ENCODE assay signal across 9 mouse cellular contexts in the genomic region with DNA sequence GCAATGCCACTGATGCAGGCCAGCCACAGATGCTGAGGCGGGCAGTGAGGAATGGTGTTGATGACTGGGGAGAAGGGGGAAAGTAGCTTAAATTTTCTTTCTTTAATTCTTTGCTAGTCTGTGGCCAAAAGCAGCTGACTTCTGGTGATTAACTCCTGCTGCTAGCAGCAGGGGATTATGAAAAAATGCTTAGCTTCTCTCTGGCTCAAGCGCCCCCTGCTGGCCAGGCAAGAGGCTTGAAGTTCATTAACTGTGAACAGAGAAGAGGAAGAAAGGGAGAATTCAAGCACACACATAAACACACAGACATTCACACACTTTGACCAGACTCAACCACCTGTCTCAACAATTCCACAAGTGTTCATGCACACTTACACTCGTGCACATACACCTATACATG. TPM values are rescaled to one million over a fixed set of nuclear protein-coding genes. Genes with fewer than 3 reads are reported as not detected.
DNase-seq lines count a peak whose midpoint lies in the region; ATAC-seq and TF ChIP-seq lines count a peak whose summit lies in the region.
"Had no signal": no experiment of that assay in that cellular context is flagged by ENCODE, and none has a peak within 500 bp of the region (broad histone marks: within the 10 kb centered on the region; RNA-seq: fewer than 3 reads in every experiment).

No protein-coding gene starts in this region.

- TF ChIP-seq POLR2A in cortical plate, adult 2 months (IDR thresholded peaks at IDR 0.05; ENCODE audit: extremely low read depth, insufficient read depth, low read length), result no peak

- WGBS in heart, embryonic 11.5 days (ENCODE audit: insufficient replicate concordance), result 38% methylated on average over 3 of the region's 3 CpGs
- WGBS in limb, embryonic 10.5 days, result 44% methylated on average over 3 of the region's 3 CpGs
- WGBS in stomach, postnatal 0 days, result 40% methylated on average over 3 of the region's 3 CpGs

- ATAC-seq in heart, embryonic 11.5 days (replicated peaks; ENCODE audit: insufficient number of reproducible peaks, low FRiP score, low TSS enrichment), result no peak
- no peak for ATAC-seq in stomach, postnatal 0 days (ENCODE audit: low FRiP score, low TSS enrichment)

- H3K4me1 ChIP-seq in heart, embryonic 11.5 days (ENCODE audit: control insufficient read depth, insufficient read depth, low read length), result no peaks in the 10 kb centered on the region
- H3K4me1 ChIP-seq in cortical plate, adult 2 months (ENCODE audit: control insufficient read depth, insufficient read depth, low read length), result no peaks in the 10 kb centered on the region
- no peaks in the 10 kb centered on the region for H3K4me1 ChIP-seq in limb, embryonic 10.5 days
- no peaks in the 10 kb centered on the region for H3K4me1 ChIP-seq in stomach, postnatal 0 days (replicated peaks; ENCODE audit: control insufficient read depth, insufficient read depth)
- H3K4me1 ChIP-seq: lung, embryonic 15.5 days had no signal

- H3K4me2 ChIP-seq in heart, embryonic 11.5 days, result no peak overlapping the region
- no peak overlapping the region for H3K4me2 ChIP-seq in stomach, postnatal 0 days (replicated peaks; ENCODE audit: low read depth)
- H3K4me2 ChIP-seq: lung, embryonic 15.5 days had no signal

- no peak for TF ChIP-seq EP300 in stomach, postnatal 0 days (optimal IDR thresholded peaks at IDR 0.05)

- peak; percentile 63 for TF ChIP-seq CTCF in cortical plate, adult 2 months (IDR thresholded peaks at IDR 0.05; ENCODE audit: extremely low read depth, insufficient read depth, low read length)
- peak; percentile 74 for TF ChIP-seq CTCF in stomach, postnatal 0 days (IDR thresholded peaks at IDR 0.05; ENCODE audit: low read depth)

- no peak overlapping the region for H3K27ac ChIP-seq in heart, embryonic 11.5 days (ENCODE audit: low read depth, low read length)
- no peak overlapping the region for H3K27ac ChIP-seq in cortical plate, adult 2 months (ENCODE audit: insufficient read depth, low read length)
- no peak overlapping the region for H3K27ac ChIP-seq in limb, embryonic 10.5 days
- no peak overlapping the region for H3K27ac ChIP-seq in stomach, postnatal 0 days (replicated peaks)
- H3K27ac ChIP-seq: lung, embryonic 15.5 days had no signal

- no peaks in the 10 kb centered on the region for H3K27me3 ChIP-seq in heart, embryonic 11.5 days (ENCODE audit: control insufficient read depth, insufficient read depth, low read length)
- no peaks in the 10 kb centered on the region for H3K27me3 ChIP-seq in limb, embryonic 10.5 days (ENCODE audit: low read depth, poor library complexity, severe bottlenecking)
- H3K27me3 ChIP-seq in stomach, postnatal 0 days (ENCODE audit: control insufficient read depth, insufficient read depth, low read length), result no peaks in the 10 kb centered on the region
- H3K27me3 ChIP-seq: lung, embryonic 15.5 days had no signal

- DNase-seq in heart, postnatal 36 days, result peak; percentile 6 to 41
- peak; percentile 17 for DNase-seq in urinary bladder, postnatal 14 days (ENCODE audit: low spot score)
- DNase-seq in urinary bladder, postnatal 36 days (ENCODE audit: low spot score in 2 of 2), result no peak
- DNase-seq in limb, embryonic 10.5 days (ENCODE audit: low spot score), result peak; percentile 70
- no peak for DNase-seq in stomach, postnatal 0 days (ENCODE audit: low spot score)
- no peak for DNase-seq in gastrocnemius, adult 18-20 months (ENCODE audit: low spot score)

- no peaks in the 10 kb centered on the region for H3K36me3 ChIP-seq in heart, embryonic 11.5 days (ENCODE audit: control insufficient read depth, insufficient read depth, low read length)
- H3K36me3 ChIP-seq in limb, embryonic 10.5 days, result no peaks in the 10 kb centered on the region
- H3K36me3 ChIP-seq in stomach, postnatal 0 days (ENCODE audit: control insufficient read depth, insufficient read depth, low read length), result no peaks in the 10 kb centered on the region
- H3K36me3 ChIP-seq: lung, embryonic 15.5 days had no signal

- no peaks in the 10 kb centered on the region; the same call in 1 of the 2 replicates for H3K9me3 ChIP-seq in heart, embryonic 11.5 days (replicated peaks; ENCODE audit: control insufficient read depth, low read length)
- H3K9me3 ChIP-seq in limb, embryonic 10.5 days (replicated peaks), result no peaks in the 10 kb centered on the region
- no peaks in the 10 kb centered on the region for H3K9me3 ChIP-seq in stomach, postnatal 0 days (ENCODE audit: control insufficient read depth, low read length)
- H3K9me3 ChIP-seq: lung, embryonic 15.5 days had no signal

- H3K4me3 ChIP-seq in heart, embryonic 11.5 days (ENCODE audit: low read depth, low read length), result no peak overlapping the region
- no peak overlapping the region for H3K4me3 ChIP-seq in cortical plate, adult 2 months (ENCODE audit: insufficient read depth, low read length)
- H3K4me3 ChIP-seq in limb, embryonic 10.5 days, result no peak overlapping the region
- no peak overlapping the region for H3K4me3 ChIP-seq in stomach, postnatal 0 days (ENCODE audit: low read depth, low read length)
- H3K4me3 ChIP-seq: lung, embryonic 15.5 days had no signal

- H3K9ac ChIP-seq in heart, embryonic 11.5 days (ENCODE audit: low read depth, low read length), result no peak overlapping the region
- H3K9ac ChIP-seq in stomach, postnatal 0 days (ENCODE audit: low read length), result no peak overlapping the region
- H3K9ac ChIP-seq: lung, embryonic 15.5 days had no signal

- intact Hi-C loops in heart, postnatal 36 days (cut with DNase I), result loop anchor here (1.0 to 5.0 kb wide), 2 partner anchors 112 to 156 kb away; no protein-coding TSS in a partner anchor

RNA-seq across cellular contexts. Expression of gene Bpifa5, which starts 4.0 kb away (rescaled TPM):
- not detected for total RNA-seq in heart, postnatal 36 days (2021)
- not detected in 2 replicates for polyA plus RNA-seq in heart, embryonic 11.5 days (2014; fragmentation: Nextera tagmentation; extraction: Ambion mirVana)
- polyA plus RNA-seq in cortical plate, adult 2 months (2012; rRNA removed), result not detected in 2 replicates
- polyA plus RNA-seq in limb, embryonic 10.5 days (2016; fragmentation: Nextera tagmentation; extraction: Ambion mirVana), result not detected in 2 replicates
- polyA plus RNA-seq in stomach, postnatal 0 days (2015; fragmentation: Nextera tagmentation; extraction: Ambion mirVana), result not detected in 2 replicates
- not detected for total RNA-seq in gastrocnemius, adult 18-20 months (2021)
- polyA plus RNA-seq: lung, embryonic 15.5 days had no signal

RNA-seq across cellular contexts. Expression of gene Bpifa1, which starts 15.8 kb away (rescaled TPM):
- total RNA-seq in heart, postnatal 36 days (2021), result not detected
- polyA plus RNA-seq in heart, embryonic 11.5 days (2014; fragmentation: Nextera tagmentation; extraction: Ambion mirVana), result not detected in 2 replicates
- not detected in 2 replicates for polyA plus RNA-seq in cortical plate, adult 2 months (2012; rRNA removed)
- polyA plus RNA-seq in limb, embryonic 10.5 days (2016; fragmentation: Nextera tagmentation; extraction: Ambion mirVana), result not detected in 2 replicates
- polyA plus RNA-seq in stomach, postnatal 0 days (2015; fragmentation: Nextera tagmentation; extraction: Ambion mirVana), result not detected in 2 replicates
- not detected for total RNA-seq in gastrocnemius, adult 18-20 months (2021)

RNA-seq across cellular contexts. Expression of gene Bpifa3, which starts 28.3 kb away (rescaled TPM):
- not detected for total RNA-seq in heart, postnatal 36 days (2021)
- polyA plus RNA-seq in heart, embryonic 11.5 days (2014; fragmentation: Nextera tagmentation; extraction: Ambion mirVana), result not detected in 2 replicates
- not detected in 2 replicates for polyA plus RNA-seq in cortical plate, adult 2 months (2012; rRNA removed)
- not detected in 2 replicates for polyA plus RNA-seq in limb, embryonic 10.5 days (2016; fragmentation: Nextera tagmentation; extraction: Ambion mirVana)
- not detected in 2 replicates for polyA plus RNA-seq in stomach, postnatal 0 days (2015; fragmentation: Nextera tagmentation; extraction: Ambion mirVana)
- not detected for total RNA-seq in gastrocnemius, adult 18-20 months (2021)
- polyA plus RNA-seq: lung, embryonic 15.5 days had no signal

RNA-seq across cellular contexts. Expression of gene Bpifb1, which starts 32.2 kb away (rescaled TPM):
- total RNA-seq in heart, postnatal 36 days (2021), result not detected
- 0.13 and 0.27 TPM in 2 replicates for polyA plus RNA-seq in heart, embryonic 11.5 days (2014; fragmentation: Nextera tagmentation; extraction: Ambion mirVana)
- 0.08 and 0.10 TPM in 2 replicates for polyA plus RNA-seq in cortical plate, adult 2 months (2012; rRNA removed)
- not detected in 2 replicates for polyA plus RNA-seq in limb, embryonic 10.5 days (2016; fragmentation: Nextera tagmentation; extraction: Ambion mirVana)
- 10,886 and 11,427 TPM in 2 replicates for polyA plus RNA-seq in stomach, postnatal 0 days (2015; fragmentation: Nextera tagmentation; extraction: Ambion mirVana)
- total RNA-seq in gastrocnemius, adult 18-20 months (2021), result not detected

Comparison
In these comparisons a context has a peak if more than half of its experiments do, and no peak if none do; other contexts are left out.
1. DNase-seq: peak in heart, postnatal 36 days (2 of 2), urinary bladder, postnatal 14 days (single experiment) and limb, embryonic 10.5 days (single experiment); none in urinary bladder, postnatal 36 days (0 of 2), stomach, postnatal 0 days (single experiment) and gastrocnemius, adult 18-20 months (single experiment).